Mouse (Mus musculus) intestine, embryonic 15.5 days (tissue): ENCODE measurements around the gene Cacna2d3. TPM values are rescaled to one million over a fixed set of nuclear protein-coding genes. Genes with fewer than 3 reads are reported as not detected.

Source experiments
- ATAC-seq: fragments of 200-750 bp; cut with Nextera tagmentation; 2 replicates; pipeline ENCODE4 v1.8.0; 2017; ENCODE audit warnings: moderate TSS enrichment, moderate library complexity
- H3K27ac ChIP-seq: fragments of 300-500 bp; sonication (generic); 2 replicates; pipeline ENCODE4 v1.5.1; 2015; ENCODE audit warnings: mild to moderate bottlenecking, inconsistent platforms
- H3K27me3 ChIP-seq: fragments of 300-500 bp; sonication (generic); replicated peaks from 2 replicates; pipeline ENCODE4 v1.6.1; 2015; ENCODE audit warnings: inconsistent platforms
- H3K36me3 ChIP-seq: fragments of 300-500 bp; sonication (generic); 2 replicates; pipeline ENCODE4 v1.6.1; 2015; ENCODE audit warnings: inconsistent platforms
- H3K4me1 ChIP-seq: fragments of 300-500 bp; sonication (generic); replicated peaks from 2 replicates; pipeline ENCODE4 v1.6.1; 2015; ENCODE audit warnings: inconsistent platforms
- H3K4me2 ChIP-seq: fragments of 300-500 bp; sonication (generic); replicated peaks from 2 replicates; pipeline ENCODE4 v1.6.1; 2015; ENCODE audit warnings: mild to moderate bottlenecking, inconsistent platforms
- H3K4me3 ChIP-seq: fragments of 300-500 bp; sonication (generic); replicated peaks from 2 replicates; pipeline ENCODE4 v1.5.1; 2015; ENCODE audit warnings: inconsistent platforms
- H3K9ac ChIP-seq: fragments of 300-500 bp; sonication (generic); 2 replicates; pipeline ENCODE4 v1.6.1; 2015; ENCODE audit warnings: inconsistent platforms
- H3K9me3 ChIP-seq: fragments of 300-500 bp; sonication (generic); 2 replicates; pipeline ENCODE4 v1.6.1; 2016; ENCODE audit warnings: inconsistent platforms
- WGBS: fragments of 180-500 bp; shearing (Covaris S2); methylation state at CpG from one replicate; pipeline ENCODE4 v1.1.7; 2015; 5-methylcytosine and 5-hydroxymethylcytosine counted together
- polyA plus RNA-seq: library from polyadenylated mRNA; unstranded; fragments of >200 nt; fragmentation: Nextera tagmentation; extraction: Ambion mirVana; gene quantifications from 2 replicates; pipeline ENCODE4 v1.2.1, GENCODE M21; 2015

The Cacna2d3 gene
- polyA plus RNA-seq, 1 experiment from 2014 or later = 1.4 TPM

- H3K27ac ChIP-seq = no peak overlapping the region
- no peak for ATAC-seq
- no peaks in the 10 kb centered on the region for H3K9me3 ChIP-seq
- no peak overlapping the region for H3K4me2 ChIP-seq
- no peak overlapping the region for H3K4me3 ChIP-seq
- H3K9ac ChIP-seq = no peak overlapping the region
- H3K4me1 ChIP-seq = no peaks in the 10 kb centered on the region
- H3K27me3 ChIP-seq = no peaks in the 10 kb centered on the region
- WGBS = 39% methylated on average over 5 of the region's 5 CpGs
- no peaks in the 10 kb centered on the region for H3K36me3 ChIP-seq
Measured at GRCm38 (mm10) chr14:28972620-28973019, 749.0 kb downstream of the Cacna2d3 start.

GRCm38 (mm10) chr14:28969247-28969646 is 752.4 kb downstream of the Cacna2d3 start:
- Histone ChIP-seq H3K4me2 (no peak overlapping the region), H3K9me3 (no peaks in the 10 kb centered on the region), H3K27me3 (no peaks in the 10 kb centered on the region), H3K36me3 (no peaks in the 10 kb centered on the region), H3K4me3 (no peak overlapping the region), H3K27ac (no peak overlapping the region), H3K9ac (no peak overlapping the region), H3K4me1 (no peaks in the 10 kb centered on the region)
- ATAC-seq = no peak
- WGBS = 84% methylated on average over 4 of the region's 4 CpGs

- no peak for ATAC-seq
- no peaks in the 10 kb centered on the region for H3K36me3 ChIP-seq
Measured at GRCm38 (mm10) chr14:28966881-28967280, 754.8 kb downstream of the Cacna2d3 start.

GRCm38 (mm10) chr14:28961379-28961778 is 760.3 kb downstream of the Cacna2d3 start:
- H3K9me3 ChIP-seq = no peaks in the 10 kb centered on the region
- H3K27ac ChIP-seq = no peak overlapping the region
- ATAC-seq = no peak
- H3K9ac ChIP-seq = no peak overlapping the region
- H3K36me3 ChIP-seq = no peaks in the 10 kb centered on the region
- H3K4me1 ChIP-seq = no peaks in the 10 kb centered on the region
- 74% methylated on average over 5 of the region's 5 CpGs for WGBS
- no peak overlapping the region for H3K4me2 ChIP-seq
- no peaks in the 10 kb centered on the region for H3K27me3 ChIP-seq
- no peak overlapping the region for H3K4me3 ChIP-seq

More at GRCm38 (mm10) chr14:28966881-28967280, 754.8 kb downstream of the Cacna2d3 start:
- Histone ChIP-seq H3K9ac (no peak overlapping the region), H3K9me3 (no peaks in the 10 kb centered on the region), H3K4me3 (no peak overlapping the region), H3K4me2 (no peak overlapping the region), H3K4me1 (no peaks in the 10 kb centered on the region), H3K27me3 (no peaks in the 10 kb centered on the region), H3K27ac (no peak overlapping the region)

GRCm38 (mm10) chr14:28959042-28959441 is 762.6 kb downstream of the Cacna2d3 start:
- Histone ChIP-seq H3K9ac (no peak overlapping the region), H3K27ac (no peak overlapping the region), H3K36me3 (no peaks in the 10 kb centered on the region), H3K4me1 (no peaks in the 10 kb centered on the region), H3K4me3 (no peak overlapping the region), H3K9me3 (no peaks in the 10 kb centered on the region), H3K4me2 (no peak overlapping the region), H3K27me3 (no peaks in the 10 kb centered on the region)
- WGBS = 53% methylated on average over 3 of the region's 3 CpGs
- no peak for ATAC-seq

- Histone ChIP-seq H3K36me3 (no peaks in the 10 kb centered on the region), H3K9ac (no peak overlapping the region), H3K4me3 (no peak overlapping the region), H3K9me3 (no peaks in the 10 kb centered on the region), H3K27ac (no peak overlapping the region), H3K4me1 (no peaks in the 10 kb centered on the region), H3K27me3 (no peaks in the 10 kb centered on the region), H3K4me2 (no peak overlapping the region)
- WGBS = 31% methylated on average over 6 of the region's 6 CpGs
- no peak for ATAC-seq
Measured at GRCm38 (mm10) chr14:28958131-28959015, 763.3 kb downstream of the Cacna2d3 start.

- Histone ChIP-seq H3K36me3 (no peaks in the 10 kb centered on the region), H3K27me3 (no peaks in the 10 kb centered on the region), H3K9ac (no peak overlapping the region), H3K27ac (no peak overlapping the region), H3K4me3 (no peak overlapping the region), H3K9me3 (no peaks in the 10 kb centered on the region), H3K4me2 (no peak overlapping the region), H3K4me1 (no peaks in the 10 kb centered on the region)
- no peak for ATAC-seq
- 24% methylated on average over 3 of the region's 3 CpGs for WGBS
Measured at GRCm38 (mm10) chr14:28955181-28955580, 766.5 kb downstream of the Cacna2d3 start.

GRCm38 (mm10) chr14:28954588-28954987 is 767.1 kb downstream of the Cacna2d3 start:
- ATAC-seq = no peak
- no peak overlapping the region for H3K4me3 ChIP-seq
- no peak overlapping the region for H3K9ac ChIP-seq
- no peak overlapping the region for H3K27ac ChIP-seq
- no peaks in the 10 kb centered on the region for H3K27me3 ChIP-seq
- H3K9me3 ChIP-seq = no peaks in the 10 kb centered on the region
- H3K4me1 ChIP-seq = no peaks in the 10 kb centered on the region
- WGBS = 50% methylated on average over 3 of the region's 3 CpGs
- no peaks in the 10 kb centered on the region for H3K36me3 ChIP-seq
- H3K4me2 ChIP-seq = no peak overlapping the region

GRCm38 (mm10) chr14:28954086-28954485 is 767.6 kb downstream of the Cacna2d3 start:
- Histone ChIP-seq H3K4me3 (no peak overlapping the region), H3K9me3 (no peaks in the 10 kb centered on the region), H3K4me1 (no peaks in the 10 kb centered on the region), H3K27ac (no peak overlapping the region), H3K27me3 (no peaks in the 10 kb centered on the region), H3K9ac (no peak overlapping the region), H3K36me3 (no peaks in the 10 kb centered on the region), H3K4me2 (no peak overlapping the region)
- 35% methylated on average over 6 of the region's 6 CpGs for WGBS
- ATAC-seq = no peak

GRCm38 (mm10) chr14:28953409-28953808 is 768.3 kb downstream of the Cacna2d3 start:
- Histone ChIP-seq H3K27me3 (no peaks in the 10 kb centered on the region), H3K4me2 (no peak overlapping the region), H3K4me1 (no peaks in the 10 kb centered on the region), H3K9ac (no peak overlapping the region), H3K27ac (no peak overlapping the region), H3K4me3 (no peak overlapping the region), H3K9me3 (no peaks in the 10 kb centered on the region), H3K36me3 (no peaks in the 10 kb centered on the region)
- no peak for ATAC-seq
- WGBS = 33% methylated on average over 5 of the region's 5 CpGs

- WGBS = 91% methylated on average over 2 of the region's 2 CpGs
- Histone ChIP-seq H3K27ac (no peak overlapping the region), H3K9ac (no peak overlapping the region), H3K27me3 (no peaks in the 10 kb centered on the region), H3K4me3 (no peak overlapping the region), H3K4me1 (no peaks in the 10 kb centered on the region), H3K9me3 (no peaks in the 10 kb centered on the region), H3K36me3 (no peaks in the 10 kb centered on the region), H3K4me2 (no peak overlapping the region)
- ATAC-seq = no peak
Measured at GRCm38 (mm10) chr14:28950499-28950898, 771.2 kb downstream of the Cacna2d3 start.

- Histone ChIP-seq H3K9ac (no peak overlapping the region), H3K4me1 (no peaks in the 10 kb centered on the region), H3K27ac (no peak overlapping the region), H3K9me3 (no peaks in the 10 kb centered on the region), H3K36me3 (no peaks in the 10 kb centered on the region), H3K4me2 (no peak overlapping the region), H3K4me3 (no peak overlapping the region), H3K27me3 (no peaks in the 10 kb centered on the region)
- ATAC-seq = no peak
- 92% methylated on average over 1 of the region's 1 CpGs for WGBS
Measured at GRCm38 (mm10) chr14:28949785-28950184, 771.9 kb downstream of the Cacna2d3 start.
